Mouse (Mus musculus): ENCODE results near the gene Fsip1. TPM values are rescaled to one million over a fixed set of nuclear protein-coding genes. Genes with fewer than 3 reads are reported as not detected.

Fsip1 gene
- polyA plus RNA-seq, 1 experiment from 2014 or later = 3.7 TPM

Small RNA genes lying within 50 kb of the gene (microRNA-seq; reads per million reads assigned to microRNA genes)
- not detected for gene Gm22800

Other genes with a start within 250 kb of the Fsip1 start
- gene Thbs1, start 145.1 kb downstream of the Fsip1 start, polyA plus RNA-seq (2015; fragmentation: Nextera tagmentation; extraction: Ambion mirVana) = 5.9 and 9.2 TPM in 2 replicates
- gene Gpr176, start 116.5 kb upstream of the Fsip1 start, polyA plus RNA-seq (2015; fragmentation: Nextera tagmentation; extraction: Ambion mirVana) = 1.6 and 1.8 TPM in 2 replicates
- 8.3 and 8.8 TPM in 2 replicates for gene Eif2ak4, start 131.7 kb upstream of the Fsip1 start, polyA plus RNA-seq (2015; fragmentation: Nextera tagmentation; extraction: Ambion mirVana)
- gene Srp14, start 222.7 kb upstream of the Fsip1 start, polyA plus RNA-seq (2015; fragmentation: Nextera tagmentation; extraction: Ambion mirVana) = 336 and 347 TPM in 2 replicates